Mouse (Mus musculus): Measurements from ENCODE around the gene Sqstm1. TPM values are rescaled to one million over a fixed set of nuclear protein-coding genes. Genes with fewer than 3 reads are reported as not detected.
A peak's percentile ranks its signal among the peaks of the same experiment; 100 is the strongest.

The Sqstm1 gene
- polyA plus RNA-seq, 1 experiment: 414 TPM

DNA sequence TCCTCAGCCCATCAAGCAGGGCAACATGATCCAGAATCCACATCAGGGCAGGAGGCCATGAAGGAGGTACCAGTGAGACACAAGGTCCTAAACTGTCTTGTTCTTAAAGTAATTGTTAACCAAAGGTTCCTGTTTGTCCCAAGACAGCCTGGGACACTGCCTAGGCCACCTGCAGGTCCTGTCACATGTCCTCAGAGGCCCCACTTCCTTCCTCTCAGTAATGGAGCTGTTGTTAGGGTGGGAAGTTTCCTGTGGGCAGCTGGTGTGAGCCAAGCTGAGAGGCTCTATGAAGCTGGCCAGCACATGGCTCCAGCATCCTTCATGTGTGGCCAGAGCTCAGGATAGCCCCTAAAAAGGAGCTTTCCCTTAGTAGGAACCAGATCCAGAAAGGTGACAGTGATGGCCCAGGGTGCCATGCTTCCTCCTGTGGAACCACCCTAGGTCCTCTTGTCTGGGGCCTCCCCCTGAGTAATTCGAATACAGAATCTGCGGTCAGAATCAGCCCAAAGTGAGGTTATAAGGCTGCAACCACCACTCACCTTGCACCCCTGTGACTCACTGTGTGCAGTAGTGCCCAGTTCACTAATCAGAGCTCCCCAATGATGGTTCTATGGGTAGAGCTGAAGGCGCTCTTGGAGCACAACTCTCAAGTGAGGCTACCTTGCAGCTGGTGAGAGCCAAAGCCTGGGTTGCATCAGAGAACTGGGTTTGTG, 48.1 kb downstream of the Sqstm1 start:
- Histone ChIP-seq H3K27ac (ENCODE audit: insufficient read depth, low read length) (no peak overlapping the region), H3K4me3 (ENCODE audit: insufficient read depth, low read length) (no peak overlapping the region), H3K4me1 (ENCODE audit: control insufficient read depth, insufficient read depth, low read length) (no peaks in the 10 kb centered on the region)
- no peak for TF ChIP-seq POLR2A (IDR thresholded peaks at IDR 0.05; ENCODE audit: extremely low read depth, insufficient read depth, low read length)
- TF ChIP-seq CTCF (IDR thresholded peaks at IDR 0.05; ENCODE audit: extremely low read depth, insufficient read depth, low read length): no peak

DNA sequence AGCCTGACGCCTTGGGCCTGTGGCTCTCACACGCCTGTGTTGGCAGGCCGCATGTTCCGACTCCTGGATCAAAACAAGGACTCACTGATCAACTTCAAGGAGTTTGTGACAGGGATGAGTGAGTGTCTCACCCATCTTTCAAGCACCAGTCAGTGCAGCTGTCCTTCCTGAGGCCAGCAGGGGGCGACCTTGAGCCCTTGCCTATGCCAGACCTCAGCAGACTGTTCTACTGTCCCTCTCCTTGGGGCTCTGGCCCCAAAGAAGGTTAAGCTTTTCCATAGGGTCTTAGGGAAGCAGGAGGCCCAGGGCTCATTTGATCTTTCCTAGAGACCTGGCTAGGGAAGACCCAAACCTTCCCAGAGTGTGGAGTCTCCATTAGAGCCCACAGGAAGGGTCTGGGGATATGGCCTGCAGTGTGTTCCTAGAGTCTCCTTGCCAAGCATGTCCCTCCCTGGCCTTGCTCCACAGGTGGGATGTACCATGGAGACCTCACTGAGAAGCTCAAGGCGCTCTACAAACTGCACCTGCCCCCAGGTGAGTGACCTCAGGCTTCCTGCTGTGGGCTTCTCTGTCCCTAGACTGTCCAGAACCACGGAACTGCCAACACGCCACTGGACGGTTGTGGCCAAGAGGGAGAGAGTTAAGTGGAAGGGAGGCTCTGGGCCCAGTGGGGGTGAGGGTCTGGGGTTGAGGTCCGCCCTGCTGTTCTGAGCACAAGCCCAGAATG, 48.9 kb downstream of the Sqstm1 start:
- TF ChIP-seq CTCF (IDR thresholded peaks at IDR 0.05; ENCODE audit: extremely low read depth, insufficient read depth, low read length) (peak; percentile 75), POLR2A (IDR thresholded peaks at IDR 0.05; ENCODE audit: extremely low read depth, insufficient read depth, low read length) (no peak)

DNA sequence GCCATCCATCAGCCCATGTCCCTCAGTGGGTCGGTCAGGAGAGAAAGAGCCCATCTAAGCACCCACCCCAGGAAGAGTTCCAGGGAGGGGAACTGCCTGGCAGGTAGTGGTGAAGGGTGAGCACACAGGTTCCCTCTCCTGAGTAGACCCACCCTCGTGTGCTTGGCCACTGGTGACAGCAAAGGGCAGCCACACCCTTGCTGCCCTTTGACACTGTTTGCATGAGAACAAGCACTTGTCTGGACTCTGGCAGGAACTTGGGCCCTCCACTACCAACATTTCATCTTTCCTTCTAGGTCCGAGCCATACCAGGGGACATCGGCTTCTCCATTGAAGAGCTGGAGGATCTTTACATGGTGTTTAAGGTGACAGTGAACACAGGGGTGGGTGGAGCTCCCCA, 51.3 kb downstream of the Sqstm1 start:
- Histone ChIP-seq H3K4me1 (ENCODE audit: control insufficient read depth, insufficient read depth, low read length) (no peaks in the 10 kb centered on the region), H3K4me3 (ENCODE audit: insufficient read depth, low read length) (no peak overlapping the region), H3K27ac (ENCODE audit: insufficient read depth, low read length) (no peak overlapping the region)
- TF ChIP-seq CTCF (IDR thresholded peaks at IDR 0.05; ENCODE audit: extremely low read depth, insufficient read depth, low read length) (no peak), POLR2A (IDR thresholded peaks at IDR 0.05; ENCODE audit: extremely low read depth, insufficient read depth, low read length) (no peak)

More for the DNA sequence above, 48.9 kb downstream of the Sqstm1 start:
- Histone ChIP-seq H3K4me1 (ENCODE audit: control insufficient read depth, insufficient read depth, low read length) (no peaks in the 10 kb centered on the region), H3K4me3 (ENCODE audit: insufficient read depth, low read length) (no peak overlapping the region), H3K27ac (ENCODE audit: insufficient read depth, low read length) (no peak overlapping the region)

DNA sequence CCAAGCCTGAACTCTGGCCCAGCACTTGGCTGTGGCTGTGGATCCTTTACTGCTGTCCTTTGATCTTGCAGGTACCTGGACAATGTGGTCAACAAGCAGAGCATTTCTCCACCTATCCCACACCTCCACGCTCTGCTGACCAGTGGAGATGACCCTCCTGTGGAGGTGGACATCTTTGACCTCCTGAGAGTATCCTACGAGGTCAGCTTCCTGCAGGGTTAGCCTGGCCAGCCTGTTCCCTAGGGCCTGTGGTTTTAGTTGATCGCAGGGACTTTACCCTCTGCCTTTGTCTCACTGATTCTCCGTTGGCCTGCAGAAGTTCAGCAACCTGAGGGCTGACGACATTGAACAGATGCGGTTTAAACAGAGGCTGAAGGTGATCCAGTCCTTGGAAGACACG, 52.3 kb downstream of the Sqstm1 start:
- Histone ChIP-seq H3K4me1 (ENCODE audit: control insufficient read depth, insufficient read depth, low read length) (no peaks in the 10 kb centered on the region), H3K4me3 (ENCODE audit: insufficient read depth, low read length) (no peak overlapping the region), H3K27ac (ENCODE audit: insufficient read depth, low read length) (no peak overlapping the region)
- TF ChIP-seq CTCF (IDR thresholded peaks at IDR 0.05; ENCODE audit: extremely low read depth, insufficient read depth, low read length) (no peak), POLR2A (IDR thresholded peaks at IDR 0.05; ENCODE audit: extremely low read depth, insufficient read depth, low read length) (no peak)

DNA sequence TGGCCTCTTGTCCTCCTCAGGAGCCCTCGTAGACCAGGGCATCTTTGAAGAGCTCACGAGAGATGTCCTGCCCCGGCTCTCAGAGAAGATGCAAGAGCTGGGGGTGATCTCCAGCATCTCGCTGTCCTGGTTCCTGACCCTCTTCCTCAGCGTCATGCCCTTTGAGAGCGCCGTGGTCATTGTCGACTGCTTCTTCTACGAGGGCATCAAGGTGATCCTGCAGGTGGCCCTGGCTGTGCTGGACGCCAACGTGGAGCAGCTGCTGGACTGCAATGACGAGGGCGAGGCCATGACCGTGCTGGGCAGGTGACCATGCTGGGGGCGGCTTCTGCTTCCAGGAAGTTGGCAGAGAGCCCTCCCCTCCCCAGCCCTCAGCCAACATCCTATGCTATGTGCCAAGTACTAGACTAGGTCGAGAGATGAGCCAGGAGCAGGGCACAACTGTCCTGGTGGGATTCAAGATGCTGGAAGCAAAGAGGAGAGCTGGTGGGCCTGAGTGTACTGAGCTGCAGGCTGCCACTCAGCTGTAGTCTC, 53.8 kb downstream of the Sqstm1 start:
- Histone ChIP-seq H3K4me1 (ENCODE audit: control insufficient read depth, insufficient read depth, low read length) (no peaks in the 10 kb centered on the region), H3K27ac (ENCODE audit: insufficient read depth, low read length) (no peak overlapping the region), H3K4me3 (ENCODE audit: insufficient read depth, low read length) (no peak overlapping the region)
- no peak for TF ChIP-seq POLR2A (IDR thresholded peaks at IDR 0.05; ENCODE audit: extremely low read depth, insufficient read depth, low read length)
- TF ChIP-seq CTCF (IDR thresholded peaks at IDR 0.05; ENCODE audit: extremely low read depth, insufficient read depth, low read length): no peak

DNA sequence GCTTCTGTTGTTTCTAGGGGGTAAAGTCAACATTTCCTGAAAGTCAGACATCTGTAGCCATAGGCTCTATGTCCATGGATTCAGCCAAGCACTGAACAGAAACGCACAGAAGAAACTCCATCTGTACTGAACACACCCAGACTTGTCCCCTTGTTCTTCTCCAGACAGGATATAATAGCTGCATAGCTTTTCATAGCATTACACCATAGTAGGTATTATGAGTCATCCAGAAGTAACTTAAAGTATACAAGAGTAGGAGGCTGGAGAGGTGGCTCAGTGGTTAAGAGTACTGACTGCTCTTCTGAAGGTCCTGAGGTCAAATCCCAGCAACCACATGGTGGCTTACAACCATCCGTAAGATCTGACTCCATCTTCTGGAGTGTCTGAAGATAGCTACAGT, 54.8 kb downstream of the Sqstm1 start:
- Histone ChIP-seq H3K27ac (ENCODE audit: insufficient read depth, low read length) (no peak overlapping the region), H3K4me3 (ENCODE audit: insufficient read depth, low read length) (no peak overlapping the region), H3K4me1 (ENCODE audit: control insufficient read depth, insufficient read depth, low read length) (no peaks in the 10 kb centered on the region)
- TF ChIP-seq CTCF (IDR thresholded peaks at IDR 0.05; ENCODE audit: extremely low read depth, insufficient read depth, low read length) (no peak), POLR2A (IDR thresholded peaks at IDR 0.05; ENCODE audit: extremely low read depth, insufficient read depth, low read length) (no peak)

DNA sequence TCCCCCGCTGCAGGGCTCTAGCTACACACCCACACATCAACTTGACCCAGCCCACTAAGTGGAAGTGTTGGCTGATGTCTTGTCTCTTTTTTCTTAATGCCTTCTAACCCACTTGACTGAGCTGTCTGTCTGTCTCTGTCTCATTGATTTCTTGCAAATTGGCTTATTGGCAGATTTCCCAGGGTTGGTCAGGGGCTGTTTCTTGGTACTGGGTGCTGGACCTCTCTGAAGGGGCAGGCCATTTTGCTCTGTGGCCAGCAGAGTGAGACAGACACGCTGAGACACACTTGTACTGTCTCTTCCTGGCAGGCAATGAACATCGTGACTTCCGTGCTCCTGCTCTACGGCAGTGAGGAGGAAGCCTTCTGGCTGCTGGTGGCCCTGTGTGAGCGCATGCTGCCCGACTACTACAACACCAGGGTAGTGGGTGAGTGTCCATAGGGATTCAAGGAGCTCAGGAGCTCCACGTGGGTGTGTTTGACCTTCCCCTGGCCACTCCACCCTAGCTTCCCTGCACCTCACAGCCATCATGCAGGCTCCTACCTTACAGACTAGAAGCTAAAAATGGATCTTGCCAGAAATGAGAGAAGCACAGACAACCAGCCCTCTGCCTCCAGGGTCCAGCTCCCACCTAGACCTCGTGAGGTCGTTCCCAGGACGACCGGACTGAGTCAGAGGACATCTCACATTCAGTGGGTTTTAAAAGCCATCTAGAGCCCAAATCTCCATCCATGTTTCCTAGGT, 55.7 kb downstream of the Sqstm1 start:
- no peak overlapping the region for H3K4me3 ChIP-seq (ENCODE audit: insufficient read depth, low read length)
- TF ChIP-seq POLR2A (IDR thresholded peaks at IDR 0.05; ENCODE audit: extremely low read depth, insufficient read depth, low read length): no peak
- no peak for TF ChIP-seq CTCF (IDR thresholded peaks at IDR 0.05; ENCODE audit: extremely low read depth, insufficient read depth, low read length)
- H3K4me1 ChIP-seq (ENCODE audit: control insufficient read depth, insufficient read depth, low read length): no peaks in the 10 kb centered on the region
- H3K27ac ChIP-seq (ENCODE audit: insufficient read depth, low read length): no peak overlapping the region

DNA sequence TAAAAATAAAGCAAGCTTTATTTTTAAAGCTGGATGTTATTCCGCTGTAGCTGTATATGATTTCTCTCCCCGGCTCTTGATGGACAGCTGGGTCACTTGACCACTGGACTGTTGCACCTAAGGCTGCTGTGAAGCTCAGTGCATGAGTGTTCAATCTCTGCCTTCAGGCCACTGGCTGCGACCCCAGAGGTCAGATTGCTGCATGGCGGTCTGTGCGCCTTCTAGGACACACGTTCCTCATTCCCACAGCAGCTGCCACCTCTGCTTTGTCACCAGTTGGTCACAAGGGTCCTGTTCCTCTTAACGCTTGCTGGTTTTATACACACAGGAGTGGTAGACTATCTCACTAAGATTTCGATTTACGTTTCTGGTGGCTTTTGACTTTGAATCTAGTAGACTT, 56.5 kb downstream of the Sqstm1 start:
- TF ChIP-seq POLR2A (IDR thresholded peaks at IDR 0.05; ENCODE audit: extremely low read depth, insufficient read depth, low read length) (no peak), CTCF (IDR thresholded peaks at IDR 0.05; ENCODE audit: extremely low read depth, insufficient read depth, low read length) (no peak)
- Histone ChIP-seq H3K4me3 (ENCODE audit: insufficient read depth, low read length) (no peak overlapping the region), H3K27ac (ENCODE audit: insufficient read depth, low read length) (no peak overlapping the region), H3K4me1 (ENCODE audit: control insufficient read depth, insufficient read depth, low read length) (no peaks in the 10 kb centered on the region)

DNA sequence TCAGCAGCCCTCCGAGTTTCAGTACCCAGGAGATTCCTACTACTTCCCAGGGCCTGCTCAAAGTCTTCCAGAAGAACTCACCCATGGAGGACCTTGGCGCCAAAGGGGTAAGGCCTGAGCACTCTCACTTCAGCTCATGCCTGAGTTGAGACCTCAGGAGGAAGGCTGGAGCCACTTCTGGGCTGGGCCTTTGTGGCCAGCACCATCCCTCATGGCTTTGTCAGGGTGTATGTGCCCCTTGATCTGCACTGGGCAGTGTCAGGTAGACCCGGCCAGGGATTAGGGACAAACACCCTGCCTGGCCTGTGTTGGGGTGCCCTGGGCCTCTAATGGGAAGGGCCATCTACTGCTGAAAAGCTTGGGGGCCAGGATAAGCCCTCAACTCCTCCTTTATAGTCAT, 59.3 kb downstream of the Sqstm1 start:
- no peak overlapping the region for H3K27ac ChIP-seq (ENCODE audit: insufficient read depth, low read length)

More for the DNA sequence above, 59.3 kb downstream of the Sqstm1 start:
- Histone ChIP-seq H3K4me3 (ENCODE audit: insufficient read depth, low read length) (no peak overlapping the region), H3K4me1 (ENCODE audit: control insufficient read depth, insufficient read depth, low read length) (no peaks in the 10 kb centered on the region)
- TF ChIP-seq CTCF (IDR thresholded peaks at IDR 0.05; ENCODE audit: extremely low read depth, insufficient read depth, low read length): no peak
- TF ChIP-seq POLR2A (IDR thresholded peaks at IDR 0.05; ENCODE audit: extremely low read depth, insufficient read depth, low read length): no peak

Measured in cortical plate, adult 2 months (tissue).